Mouse (Mus musculus): ENCODE results near the gene Pdzd2.

Pdzd2 gene

GRCm38 (mm10) chr15:12313255-12313654 lies 426.5 kb downstream of the Pdzd2 start:
- DNase-seq (ENCODE audit: low spot score) = no peak

GRCm38 (mm10) chr15:12311465-12311864 lies 428.3 kb downstream of the Pdzd2 start:
- DNase-seq (ENCODE audit: low spot score) = no peak

- DNase-seq (ENCODE audit: low spot score) = no peak
Measured at GRCm38 (mm10) chr15:12310676-12311075, 429.0 kb downstream of the Pdzd2 start.

Data from layer of hippocampus, adult 9-10 months (tissue).